Mouse (Mus musculus): ENCODE measurements around the gene Cct8l1.

The Cct8l1 gene

GRCm38 (mm10) chr5:25532256-25533147 is 16.6 kb downstream of the Cct8l1 start:
- peak; percentile 15 for DNase-seq

- DNase-seq, result no peak
Measured at GRCm38 (mm10) chr5:25533298-25533697, 17.4 kb downstream of the Cct8l1 start.

GRCm38 (mm10) chr5:25535566-25535965 is 19.7 kb downstream of the Cct8l1 start:
- DNase-seq, result no peak

- no peak for DNase-seq
Measured at GRCm38 (mm10) chr5:25536451-25536850, 20.6 kb downstream of the Cct8l1 start.

- DNase-seq, result no peak
Measured at GRCm38 (mm10) chr5:25536921-25537409, 21.1 kb downstream of the Cct8l1 start.

- no peak for DNase-seq
Measured at GRCm38 (mm10) chr5:25540412-25540811, 24.5 kb downstream of the Cct8l1 start.

GRCm38 (mm10) chr5:25540921-25541320 is 25.1 kb downstream of the Cct8l1 start:
- DNase-seq, result no peak

- no peak for DNase-seq
Measured at GRCm38 (mm10) chr5:25541661-25542060, 25.8 kb downstream of the Cct8l1 start.

- DNase-seq, result no peak
Measured at GRCm38 (mm10) chr5:25544061-25544460, 28.2 kb downstream of the Cct8l1 start.

- no peak for DNase-seq
Measured at GRCm38 (mm10) chr5:25544566-25544965, 28.7 kb downstream of the Cct8l1 start.

GRCm38 (mm10) chr5:25546912-25547311 is 31.0 kb downstream of the Cct8l1 start:
- DNase-seq, result no peak

GRCm38 (mm10) chr5:25550912-25551311 is 35.0 kb downstream of the Cct8l1 start:
- no peak for DNase-seq

- no peak for DNase-seq
Measured at GRCm38 (mm10) chr5:25554210-25554609, 38.3 kb downstream of the Cct8l1 start.

GRCm38 (mm10) chr5:25554689-25555088 is 38.8 kb downstream of the Cct8l1 start:
- no peak for DNase-seq

GRCm38 (mm10) chr5:25555684-25556083 is 39.8 kb downstream of the Cct8l1 start:
- DNase-seq, result no peak

GRCm38 (mm10) chr5:25556363-25556762 is 40.5 kb downstream of the Cct8l1 start:
- no peak for DNase-seq

All from layer of hippocampus, adult 9-11 months (tissue).